Comparison of ENCODE assay signal across 9 mouse cellular contexts in the genomic region with DNA sequence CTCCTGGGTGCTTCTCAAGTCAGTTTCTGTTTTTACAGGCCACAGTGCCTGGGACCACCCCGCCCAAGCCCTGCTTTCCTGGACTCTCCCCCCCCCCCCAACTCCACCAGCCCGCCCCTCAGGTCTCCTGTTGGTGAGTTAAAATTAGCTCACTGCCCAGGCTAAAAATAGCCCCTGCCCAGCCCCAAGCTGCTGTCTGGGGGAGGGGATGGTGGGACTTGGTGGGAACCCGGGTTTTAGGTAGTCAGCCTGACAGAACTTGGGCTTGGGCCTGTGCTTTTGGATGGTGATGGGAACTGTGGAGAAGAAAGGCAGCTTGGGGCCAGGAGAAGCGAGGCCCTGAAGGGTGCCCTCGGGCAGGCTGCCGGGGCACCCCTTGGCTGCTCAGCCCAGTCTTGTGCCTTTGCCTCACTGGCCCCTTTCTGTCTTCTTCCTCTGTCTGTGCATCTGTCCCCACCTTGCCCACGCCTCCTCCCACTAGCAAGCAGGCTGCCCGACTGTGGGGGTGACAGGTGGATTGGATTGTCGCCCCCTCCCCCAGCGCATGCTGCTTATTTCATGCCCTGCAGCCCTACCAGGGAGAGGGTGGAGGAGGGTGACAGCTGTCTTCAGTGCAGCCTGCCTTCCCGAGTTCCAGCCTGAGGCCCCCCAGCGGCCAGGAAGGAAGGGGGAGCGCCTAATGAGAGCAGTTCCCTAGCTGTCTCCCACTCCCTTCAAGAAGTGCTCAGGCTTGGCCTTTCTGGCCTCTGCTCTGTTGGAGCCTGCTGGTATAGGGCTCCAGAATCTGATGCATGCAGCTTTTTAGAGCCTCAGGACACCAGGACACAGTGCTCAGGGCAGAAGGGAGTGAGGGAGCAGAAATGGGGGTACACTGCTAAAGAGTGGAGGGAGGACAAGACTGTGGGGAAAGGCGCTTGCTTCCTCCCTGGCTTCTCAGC. TPM values are rescaled to one million over a fixed set of nuclear protein-coding genes. Genes with fewer than 3 reads are reported as not detected.
DNase-seq lines count a peak whose midpoint lies in the region; ATAC-seq and TF ChIP-seq lines count a peak whose summit lies in the region.
"Had no signal": no experiment of that assay in that cellular context is flagged by ENCODE, and none has a peak within 500 bp of the region (broad histone marks: within the 10 kb centered on the region; RNA-seq: fewer than 3 reads in every experiment).

No protein-coding gene starts in this region.

- no peaks in the 10 kb centered on the region for H3K9me3 ChIP-seq in liver, postnatal 0 days (ENCODE audit: low read length)

- peak overlapping the region; percentile 77 for H3K27ac ChIP-seq in cortical plate, adult 2 months (ENCODE audit: insufficient read depth, low read length)
- peak overlapping the region; percentile 97 for H3K27ac ChIP-seq in liver, postnatal 0 days (ENCODE audit: low read depth)

- H3K36me3 ChIP-seq in liver, postnatal 0 days (replicated peaks; ENCODE audit: insufficient read depth, low read length) = peaks cover 1% of the 10 kb centered on the region; the same call in 1 of the 2 replicates

- no peak for ATAC-seq in liver, postnatal 0 days
- ATAC-seq: Patski had no signal

- peak overlapping the region; percentile 3; the same call in 1 of the 2 replicates for H3K4me3 ChIP-seq in cortical plate, adult 2 months (ENCODE audit: insufficient read depth, low read length)
- no peak overlapping the region; the same call in 1 of the 2 replicates for H3K4me3 ChIP-seq in liver, postnatal 0 days (ENCODE audit: low read depth, low read length)

- intact Hi-C loops in gastrocnemius, postnatal 36 days (cut with DNase I) = no loop called here

- peaks cover 46% of the 10 kb centered on the region for H3K4me1 ChIP-seq in cortical plate, adult 2 months (ENCODE audit: control insufficient read depth, insufficient read depth, low read length)
- H3K4me1 ChIP-seq in liver, postnatal 0 days (ENCODE audit: insufficient read depth) = peaks cover 66% of the 10 kb centered on the region

- H3K9ac ChIP-seq in liver, postnatal 0 days (replicated peaks) = peak overlapping the region; percentile 17

- H3K27me3 ChIP-seq in liver, postnatal 0 days (ENCODE audit: insufficient read depth, low read length) = no peaks in the 10 kb centered on the region
- H3K27me3 ChIP-seq: Patski had no signal

- H3K4me2 ChIP-seq in liver, postnatal 0 days (ENCODE audit: low read depth, low read length) = peak overlapping the region; percentile 53

- no peak for TF ChIP-seq EP300 in liver, postnatal 0 days (IDR thresholded peaks at IDR 0.05; ENCODE audit: low read depth)

- no peak for TF ChIP-seq CTCF in cortical plate, adult 2 months (IDR thresholded peaks at IDR 0.05; ENCODE audit: extremely low read depth, insufficient read depth, low read length)
- TF ChIP-seq CTCF in liver, postnatal 0 days (IDR thresholded peaks at IDR 0.05; ENCODE audit: low read depth) = peak; percentile 40; the same call in 1 of the 2 replicates

- WGBS in liver, postnatal 0 days (ENCODE audit: insufficient replicate concordance) = 22% methylated on average over 12 of the region's 14 CpGs

- peak; percentile 97 for DNase-seq in heart, adult 11 months
- DNase-seq in heart, adult 8-10 months (ENCODE audit: low spot score) = no peak
- DNase-seq in gastrocnemius, postnatal 36 days = peak; percentile 50 to 52
- DNase-seq in kidney, postnatal 25 days = peak; percentile 31 to 65
- peak; percentile 28 for DNase-seq in liver, postnatal 0 days
- DNase-seq in right cerebral cortex, postnatal 14 days = peak; percentile 79
- DNase-seq in c-Kit-positive CD71-positive TER-119-positive erythroid progenitor cells, embryonic 14.5 days (ENCODE audit: low spot score) = no peak

- TF ChIP-seq POLR2A in cortical plate, adult 2 months (IDR thresholded peaks at IDR 0.05; ENCODE audit: extremely low read depth, insufficient read depth, low read length) = no peak

RNA-seq across cellular contexts. Expression of a gene that starts 8.2 kb away (rescaled TPM):
- total RNA-seq in heart, adult 8-10 months (2022) = 100 to 1,000 TPM; 125 to 139 (median 131) TPM
- polyA plus RNA-seq in cortical plate, adult 2 months (2012; rRNA removed) = 128 and 131 TPM in 2 replicates
- 100 to 1,000 TPM; 156 to 174 TPM for total RNA-seq in gastrocnemius, postnatal 36 days (2021)
- polyA plus RNA-seq in liver, postnatal 0 days (2015; fragmentation: Nextera tagmentation; extraction: Ambion mirVana) = 5.7 and 6.4 TPM in 2 replicates

Comparison
In these comparisons a context has a peak if more than half of its experiments do, and no peak if none do; other contexts are left out.
1. DNase-seq: peak in heart, adult 11 months (single experiment), gastrocnemius, postnatal 36 days (2 of 2), kidney, postnatal 25 days (2 of 2), liver, postnatal 0 days (single experiment) and right cerebral cortex, postnatal 14 days (single experiment); none in heart, adult 8-10 months (single experiment) and c-Kit-positive CD71-positive TER-119-positive erythroid progenitor cells, embryonic 14.5 days (single experiment).